Mouse (Mus musculus): ENCODE measurements around the gene Hyls1. TPM values are rescaled to one million over a fixed set of nuclear protein-coding genes. Genes with fewer than 3 reads are reported as not detected.
"Not testable (repeated sequence)": the region's sequence is repeated elsewhere in the genome, so short reads cannot be mapped to it uniquely, and the experiment has no call there.

Gene Hyls1
- 2.1 TPM in 1 of 2 replicates, not detected in the other for polyA plus RNA-seq (2012; ENCODE audit: insufficient read depth, low replicate concordance)

- TF ChIP-seq FLI1 (IDR thresholded peaks at IDR 0.05; ENCODE audit: low read length) (no peak), GATA1 (IDR thresholded peaks at IDR 0.05; ENCODE audit: borderline replicate concordance, low read length) (no peak)
- Histone ChIP-seq H3K36me3 (replicated peaks; ENCODE audit: low read length) (peaks cover 32% of the 10 kb centered on the region), H3K9me3 (no peaks in the 10 kb centered on the region)
Measured at GRCm38 (mm10) chr9:35569571-35570534, at the start of gene Hyls1, which contains the start of gene Pate2. Gene Hyls1, minus strand, starts transcription at chr9:35570398. Gene Pate2, plus strand, starts transcription at chr9:35570284.

GRCm38 (mm10) chr9:35616784-35617183 is 46.6 kb upstream of the Hyls1 start:
- H3K4me3 ChIP-seq (replicated peaks); H3K27me3 ChIP-seq (replicated peaks); H3K9me3 ChIP-seq; H3K36me3 ChIP-seq (replicated peaks; ENCODE audit: low read length): not testable (repeated sequence)
- H3K4me1 ChIP-seq: peaks cover 11% of the 10 kb centered on the region; the same call in 1 of the 2 replicates

More at GRCm38 (mm10) chr9:35569571-35570534, at the start of gene Hyls1, which contains the start of gene Pate2:
- Histone ChIP-seq H3K4me1 (peaks cover 26% of the 10 kb centered on the region), H3K27me3 (replicated peaks) (peaks cover 16% of the 10 kb centered on the region), H3K4me3 (replicated peaks) (peak within 1 kb of the TSS; percentile 92)

- H3K27me3 ChIP-seq (replicated peaks): no peaks in the 10 kb centered on the region
- H3K36me3 ChIP-seq (replicated peaks; ENCODE audit: low read length): no peaks in the 10 kb centered on the region
- H3K9me3 ChIP-seq: no peaks in the 10 kb centered on the region
- H3K4me1 ChIP-seq: peaks cover 13% of the 10 kb centered on the region; the same call in 1 of the 2 replicates
- H3K4me3 ChIP-seq (replicated peaks): no peak overlapping the region
- TF ChIP-seq FLI1 (IDR thresholded peaks at IDR 0.05; ENCODE audit: low read length) (no peak), GATA1 (IDR thresholded peaks at IDR 0.05; ENCODE audit: borderline replicate concordance, low read length) (no peak)
Measured at GRCm38 (mm10) chr9:35614005-35614404, 43.8 kb upstream of the Hyls1 start.

GRCm38 (mm10) chr9:35611841-35612240 is 41.6 kb upstream of the Hyls1 start, which contains the start of gene Pate4:
Gene Pate4, minus strand, starts transcription at chr9:35611941.
- Histone ChIP-seq H3K4me3 (replicated peaks) (no peak within 1 kb of the TSS), H3K9me3 (no peaks in the 10 kb centered on the region), H3K27me3 (replicated peaks) (no peaks in the 10 kb centered on the region), H3K4me1 (peaks cover 13% of the 10 kb centered on the region; the same call in 1 of the 2 replicates), H3K36me3 (replicated peaks; ENCODE audit: low read length) (no peaks in the 10 kb centered on the region)
- TF ChIP-seq GATA1 (IDR thresholded peaks at IDR 0.05; ENCODE audit: borderline replicate concordance, low read length): no peak
- TF ChIP-seq FLI1 (IDR thresholded peaks at IDR 0.05; ENCODE audit: low read length): no peak

GRCm38 (mm10) chr9:35607647-35608405 is 37.6 kb upstream of the Hyls1 start:
- Histone ChIP-seq H3K4me3 (replicated peaks) (no peak overlapping the region), H3K27me3 (replicated peaks) (no peaks in the 10 kb centered on the region), H3K9me3 (no peaks in the 10 kb centered on the region; the same call in 1 of the 2 replicates), H3K4me1 (peaks cover 12% of the 10 kb centered on the region; the same call in 1 of the 2 replicates), H3K36me3 (replicated peaks; ENCODE audit: low read length) (no peaks in the 10 kb centered on the region)
- no peak for TF ChIP-seq FLI1 (IDR thresholded peaks at IDR 0.05; ENCODE audit: low read length)
- TF ChIP-seq GATA1 (IDR thresholded peaks at IDR 0.05; ENCODE audit: borderline replicate concordance, low read length): no peak

GRCm38 (mm10) chr9:35592903-35593302 is 22.7 kb upstream of the Hyls1 start:
- Histone ChIP-seq H3K4me1 (no peaks in the 10 kb centered on the region), H3K27me3 (replicated peaks) (no peaks in the 10 kb centered on the region), H3K36me3 (replicated peaks; ENCODE audit: low read length) (no peaks in the 10 kb centered on the region), H3K9me3 (0 out of 2 replicates have a peak, but pooled peaks cover 10% of the 10 kb centered on the region), H3K4me3 (replicated peaks) (no peak overlapping the region)
- TF ChIP-seq FLI1 (IDR thresholded peaks at IDR 0.05; ENCODE audit: low read length) (no peak), GATA1 (IDR thresholded peaks at IDR 0.05; ENCODE audit: borderline replicate concordance, low read length) (no peak)

GRCm38 (mm10) chr9:35587674-35588073 is 17.5 kb upstream of the Hyls1 start:
- H3K27me3 ChIP-seq (replicated peaks): no peaks in the 10 kb centered on the region
- 0 out of 2 replicates have a peak, but pooled peaks cover 4% of the 10 kb centered on the region for H3K9me3 ChIP-seq
- H3K36me3 ChIP-seq (replicated peaks; ENCODE audit: low read length): no peaks in the 10 kb centered on the region
- no peak for TF ChIP-seq GATA1 (IDR thresholded peaks at IDR 0.05; ENCODE audit: borderline replicate concordance, low read length)
- TF ChIP-seq FLI1 (IDR thresholded peaks at IDR 0.05; ENCODE audit: low read length): no peak
- no peak overlapping the region for H3K4me3 ChIP-seq (replicated peaks)
- no peaks in the 10 kb centered on the region; the same call in 1 of the 2 replicates for H3K4me1 ChIP-seq

- H3K4me3 ChIP-seq (replicated peaks): peak overlapping the region; percentile 69
Measured at GRCm38 (mm10) chr9:35574416-35574815, 4.2 kb upstream of the Hyls1 start.

GRCm38 (mm10) chr9:35570663-35571062 is 465 bp upstream of the Hyls1 start:
- Histone ChIP-seq H3K27me3 (replicated peaks) (peaks cover 16% of the 10 kb centered on the region), H3K4me1 (peaks cover 24% of the 10 kb centered on the region), H3K36me3 (replicated peaks; ENCODE audit: low read length) (peaks cover 24% of the 10 kb centered on the region), H3K4me3 (replicated peaks) (peak overlapping the region; percentile 92), H3K9me3 (no peaks in the 10 kb centered on the region)
- TF ChIP-seq FLI1 (IDR thresholded peaks at IDR 0.05; ENCODE audit: low read length) (no peak), GATA1 (IDR thresholded peaks at IDR 0.05; ENCODE audit: borderline replicate concordance, low read length) (no peak)

More at GRCm38 (mm10) chr9:35574416-35574815, 4.2 kb upstream of the Hyls1 start:
- no peaks in the 10 kb centered on the region for H3K36me3 ChIP-seq (replicated peaks; ENCODE audit: low read length)
- peaks cover 16% of the 10 kb centered on the region for H3K27me3 ChIP-seq (replicated peaks)
- H3K9me3 ChIP-seq: peaks cover 4% of the 10 kb centered on the region; the same call in 1 of the 2 replicates
- H3K4me1 ChIP-seq: peaks cover 13% of the 10 kb centered on the region
- no peak for TF ChIP-seq FLI1 (IDR thresholded peaks at IDR 0.05; ENCODE audit: low read length)
- no peak for TF ChIP-seq GATA1 (IDR thresholded peaks at IDR 0.05; ENCODE audit: borderline replicate concordance, low read length)

Measured in megakaryocyte, embryonic 14.5 days (primary cell).